Mouse (Mus musculus): ENCODE data around the gene Arl4d. TPM values are rescaled to one million over a fixed set of nuclear protein-coding genes. Genes with fewer than 3 reads are reported as not detected.
A peak's percentile ranks its signal among the peaks of the same experiment; 100 is the strongest.
"Not testable (repeated sequence)": the region's sequence is repeated elsewhere in the genome, so short reads cannot be mapped to it uniquely, and the experiment has no call there.

Gene Arl4d
- polyA plus RNA-seq, 1 experiment from 2014 or later: 24.7 TPM

DNA sequence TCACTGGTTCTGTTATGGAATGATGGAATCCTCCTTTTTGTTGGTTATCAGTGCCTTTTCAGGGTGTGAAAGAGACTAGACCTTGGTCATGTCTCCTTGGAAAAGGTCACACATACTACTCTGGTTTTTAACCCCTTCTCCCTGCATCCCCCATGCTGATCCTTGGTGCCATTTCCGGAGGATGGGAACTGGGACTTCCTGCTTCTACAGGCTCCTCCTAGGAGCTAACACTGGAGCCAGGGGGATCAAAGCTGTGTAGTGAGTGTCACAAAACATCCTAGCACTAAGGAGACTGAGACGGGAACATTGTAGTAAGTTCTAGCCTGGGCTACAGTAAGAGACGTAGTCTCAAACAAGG is 7.8 kb upstream of the Arl4d start:
- peak overlapping the region; percentile 54 for H3K4me2 ChIP-seq (replicated peaks)
- 3% methylated on average over 3 of the region's 3 CpGs for WGBS
- H3K9me3 ChIP-seq: no peaks in the 10 kb centered on the region
- H3K9ac ChIP-seq: peak overlapping the region; percentile 63
- no peaks in the 10 kb centered on the region for H3K27me3 ChIP-seq (replicated peaks)
- H3K27ac ChIP-seq: peak overlapping the region; percentile 87
- no peak overlapping the region for H3K4me3 ChIP-seq
- peak; percentile 54 for ATAC-seq (ENCODE audit: low FRiP score, low read depth)
- no peaks in the 10 kb centered on the region for H3K36me3 ChIP-seq
- H3K4me1 ChIP-seq: 0 out of 2 replicates have a peak, but pooled peaks cover 4% of the 10 kb centered on the region

GRCm38 (mm10) chr11:101657886-101658750 is 7.2 kb upstream of the Arl4d start:
- Histone ChIP-seq H3K4me2 (replicated peaks) (peak overlapping the region; percentile 54), H3K27ac (peak overlapping the region; percentile 87), H3K9ac (peak overlapping the region; percentile 63)
- not testable (repeated sequence) for H3K27me3 ChIP-seq (replicated peaks); H3K9me3 ChIP-seq; H3K4me3 ChIP-seq; H3K36me3 ChIP-seq; H3K4me1 ChIP-seq
- WGBS: 1% methylated on average over 38 of the region's 40 CpGs
- ATAC-seq (ENCODE audit: low FRiP score, low read depth): peak; percentile 95

GRCm38 (mm10) chr11:101658751-101659558 is 6.4 kb upstream of the Arl4d start:
- H3K27me3 ChIP-seq (replicated peaks): no peaks in the 10 kb centered on the region
- no peaks in the 10 kb centered on the region for H3K36me3 ChIP-seq
- H3K4me3 ChIP-seq: no peak overlapping the region
- 34% methylated on average over 10 of the region's 10 CpGs for WGBS
- no peak overlapping the region for H3K9ac ChIP-seq
- no peak overlapping the region for H3K4me2 ChIP-seq (replicated peaks)
- no peak; the same call in 1 of the 2 replicates for ATAC-seq (ENCODE audit: low FRiP score, low read depth)
- H3K9me3 ChIP-seq: no peaks in the 10 kb centered on the region
- H3K4me1 ChIP-seq: 0 out of 2 replicates have a peak, but pooled peaks cover 4% of the 10 kb centered on the region
- no peak overlapping the region; the same call in 1 of the 2 replicates for H3K27ac ChIP-seq

DNA sequence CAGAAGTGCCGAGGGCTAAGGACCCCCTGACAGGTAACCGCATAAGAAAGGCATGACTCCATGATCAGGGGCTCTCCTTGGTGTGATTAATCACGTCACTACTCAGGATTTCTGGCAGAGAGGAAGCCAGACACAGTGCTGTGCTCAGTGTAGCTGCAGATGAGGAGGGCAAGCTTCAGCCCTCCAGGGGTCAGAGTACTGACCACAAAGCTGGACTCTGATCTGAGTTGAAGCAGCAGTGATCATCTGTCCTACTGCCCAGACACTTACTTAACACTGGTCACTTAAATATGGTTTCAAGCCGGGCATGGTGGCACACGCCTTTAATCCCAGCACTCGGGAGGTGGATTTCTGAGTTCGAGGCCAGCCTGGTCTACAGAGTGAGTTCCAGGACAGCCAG is 4.2 kb upstream of the Arl4d start:
- no peak for ATAC-seq (ENCODE audit: low FRiP score, low read depth)
- no peaks in the 10 kb centered on the region for H3K36me3 ChIP-seq
- no peaks in the 10 kb centered on the region for H3K27me3 ChIP-seq (replicated peaks)
- H3K9me3 ChIP-seq: no peaks in the 10 kb centered on the region
- H3K9ac ChIP-seq: no peak overlapping the region
- no peak overlapping the region for H3K4me2 ChIP-seq (replicated peaks)
- H3K27ac ChIP-seq: no peak overlapping the region
- 0 out of 2 replicates have a peak, but pooled peaks cover 8% of the 10 kb centered on the region for H3K4me1 ChIP-seq
- WGBS: 81% methylated on average over 7 of the region's 7 CpGs
- H3K4me3 ChIP-seq: no peak overlapping the region

DNA sequence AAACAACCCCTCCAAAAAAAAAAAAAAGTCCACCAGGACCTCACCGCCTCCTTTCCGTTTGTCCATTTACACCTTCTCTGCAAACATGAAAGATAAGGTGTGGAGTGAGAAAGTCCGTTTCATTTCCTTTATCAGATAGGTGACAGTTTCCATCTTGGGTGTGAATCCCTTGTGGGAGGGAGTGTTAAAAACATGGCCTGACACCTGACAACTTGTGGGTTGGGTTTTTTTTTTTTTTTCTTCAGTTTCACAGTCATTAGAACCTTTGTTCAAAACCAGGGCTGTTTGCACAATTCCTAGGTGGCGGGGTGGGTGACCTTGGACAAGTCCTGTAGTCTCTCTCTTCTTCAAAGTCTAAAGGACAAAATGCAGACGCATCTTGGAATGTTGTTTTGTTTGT is 3.6 kb upstream of the Arl4d start:
- WGBS: 67% methylated on average over 5 of the region's 5 CpGs
- no peaks in the 10 kb centered on the region for H3K27me3 ChIP-seq (replicated peaks)
- no peak overlapping the region for H3K27ac ChIP-seq
- H3K4me2 ChIP-seq (replicated peaks): no peak overlapping the region
- no peaks in the 10 kb centered on the region for H3K9me3 ChIP-seq
- H3K4me3 ChIP-seq: no peak overlapping the region
- H3K36me3 ChIP-seq: no peaks in the 10 kb centered on the region
- H3K9ac ChIP-seq: no peak overlapping the region
- no peak for ATAC-seq (ENCODE audit: low FRiP score, low read depth)
- H3K4me1 ChIP-seq: 0 out of 2 replicates have a peak, but pooled peaks cover 8% of the 10 kb centered on the region

- H3K27ac ChIP-seq: no peak overlapping the region
- ATAC-seq (ENCODE audit: low FRiP score, low read depth): no peak
- WGBS: 66% methylated on average over 11 of the region's 11 CpGs
Observed at GRCm38 (mm10) chr11:101663229-101664027, 1.9 kb upstream of the Arl4d start.

GRCm38 (mm10) chr11:101665636-101665992 is 273 bp downstream of the Arl4d start:
- Histone ChIP-seq H3K9ac (peak overlapping the region; percentile 68), H3K27me3 (replicated peaks) (no peaks in the 10 kb centered on the region), H3K36me3 (no peaks in the 10 kb centered on the region), H3K27ac (peak overlapping the region; percentile 10; the same call in 1 of the 2 replicates), H3K9me3 (no peaks in the 10 kb centered on the region), H3K4me2 (replicated peaks) (peak overlapping the region; percentile 93), H3K4me3 (peak overlapping the region; percentile 55), H3K4me1 (peaks cover 21% of the 10 kb centered on the region; the same call in 1 of the 2 replicates)
- no peak for ATAC-seq (ENCODE audit: low FRiP score, low read depth)
- 3% methylated on average over 24 of the region's 24 CpGs for WGBS

More at GRCm38 (mm10) chr11:101663229-101664027, 1.9 kb upstream of the Arl4d start:
- Histone ChIP-seq H3K4me1 (peaks cover 10% of the 10 kb centered on the region; the same call in 1 of the 2 replicates), H3K27me3 (replicated peaks) (no peaks in the 10 kb centered on the region), H3K4me2 (replicated peaks) (no peak overlapping the region), H3K9me3 (no peaks in the 10 kb centered on the region), H3K4me3 (no peak overlapping the region), H3K36me3 (no peaks in the 10 kb centered on the region), H3K9ac (no peak overlapping the region)

DNA sequence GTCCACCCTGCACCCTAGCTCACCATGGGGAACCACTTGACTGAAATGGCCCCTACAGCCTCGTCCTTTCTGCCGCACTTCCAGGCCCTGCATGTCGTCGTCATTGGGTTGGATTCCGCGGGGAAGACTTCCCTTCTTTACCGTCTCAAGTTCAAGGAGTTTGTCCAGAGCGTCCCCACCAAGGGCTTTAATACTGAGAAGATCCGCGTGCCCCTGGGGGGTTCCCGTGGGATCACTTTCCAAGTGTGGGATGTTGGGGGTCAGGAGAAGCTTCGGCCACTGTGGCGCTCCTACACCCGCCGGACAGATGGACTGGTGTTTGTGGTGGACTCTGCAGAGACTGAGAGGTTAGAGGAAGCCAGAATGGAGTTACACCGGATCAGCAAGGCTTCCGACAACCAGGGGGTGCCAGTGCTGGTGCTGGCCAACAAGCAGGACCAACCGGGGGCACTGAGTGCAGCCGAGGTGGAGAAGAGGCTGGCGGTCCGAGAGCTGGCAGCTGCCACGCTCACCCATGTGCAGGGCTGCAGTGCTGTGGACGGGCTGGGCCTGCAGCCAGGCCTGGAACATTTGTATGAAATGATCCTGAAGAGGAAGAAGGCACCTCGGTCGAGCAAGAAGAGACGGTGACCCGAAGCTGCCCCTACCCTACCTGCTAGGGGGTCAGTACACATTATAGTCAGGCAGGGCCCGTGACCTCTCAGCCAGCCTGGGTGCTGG is 1.4 kb downstream of the Arl4d start:
- H3K9me3 ChIP-seq: no peaks in the 10 kb centered on the region
- ATAC-seq (ENCODE audit: low FRiP score, low read depth): no peak
- H3K9ac ChIP-seq: 0 out of 2 replicates have a peak overlapping the region, but pooled peaks have one; percentile 26
- WGBS: 79% methylated on average over 28 of the region's 28 CpGs
- H3K4me3 ChIP-seq: peak overlapping the region; percentile 21
- H3K4me2 ChIP-seq (replicated peaks): peak overlapping the region; percentile 41
- no peaks in the 10 kb centered on the region for H3K36me3 ChIP-seq
- H3K27me3 ChIP-seq (replicated peaks): no peaks in the 10 kb centered on the region
- no peak overlapping the region for H3K27ac ChIP-seq
- H3K4me1 ChIP-seq: peaks cover 21% of the 10 kb centered on the region; the same call in 1 of the 2 replicates

GRCm38 (mm10) chr11:101667871-101668532 is 2.7 kb downstream of the Arl4d start:
- Histone ChIP-seq H3K36me3 (no peaks in the 10 kb centered on the region), H3K9me3 (no peaks in the 10 kb centered on the region), H3K27ac (0 out of 2 replicates have a peak overlapping the region, but pooled peaks have one; percentile 17), H3K4me3 (no peak overlapping the region), H3K27me3 (replicated peaks) (no peaks in the 10 kb centered on the region), H3K4me1 (peaks cover 23% of the 10 kb centered on the region; the same call in 1 of the 2 replicates), H3K4me2 (replicated peaks) (peak overlapping the region; percentile 41), H3K9ac (no peak overlapping the region)
- WGBS: 71% methylated on average over 14 of the region's 14 CpGs
- no peak for ATAC-seq (ENCODE audit: low FRiP score, low read depth)

GRCm38 (mm10) chr11:101668546-101669261 is 3.4 kb downstream of the Arl4d start:
- no peak for ATAC-seq (ENCODE audit: low FRiP score, low read depth)
- Histone ChIP-seq H3K27ac (peak overlapping the region; percentile 17; the same call in 1 of the 2 replicates), H3K36me3 (no peaks in the 10 kb centered on the region), H3K4me1 (peaks cover 27% of the 10 kb centered on the region; the same call in 1 of the 2 replicates), H3K4me3 (no peak overlapping the region), H3K27me3 (replicated peaks) (no peaks in the 10 kb centered on the region), H3K9ac (peak overlapping the region; percentile 45; the same call in 1 of the 2 replicates), H3K9me3 (no peaks in the 10 kb centered on the region), H3K4me2 (replicated peaks) (peak overlapping the region; percentile 41)
- 49% methylated on average over 13 of the region's 13 CpGs for WGBS
